Comparison of ENCODE assay signal across 8 mouse cellular contexts in genomic region chr4:68906417-68907210, GRCm38 (mm10). TPM values are rescaled to one million over a fixed set of nuclear protein-coding genes. Genes with fewer than 3 reads are reported as not detected.
DNase-seq lines count a peak whose midpoint lies in the region; ATAC-seq and TF ChIP-seq lines count a peak whose summit lies in the region.

No protein-coding gene starts in this region.

- H3K4me3 ChIP-seq in forebrain, embryonic 14.5 days (ENCODE audit: low read depth, low read length) = no peak overlapping the region
- H3K4me3 ChIP-seq in forebrain, embryonic 10.5 days = no peak overlapping the region
- 0 out of 2 replicates have a peak overlapping the region, but pooled peaks have one; percentile 6 for H3K4me3 ChIP-seq in lung, embryonic 14.5 days (ENCODE audit: low read depth, low read length)

- H3K27ac ChIP-seq in forebrain, embryonic 14.5 days (ENCODE audit: low read depth, low read length) = no peak overlapping the region
- H3K27ac ChIP-seq in forebrain, embryonic 10.5 days = no peak overlapping the region
- peak overlapping the region; percentile 87 for H3K27ac ChIP-seq in lung, embryonic 14.5 days (ENCODE audit: low read depth)

- no peak for TF ChIP-seq POLR2A in brain, embryonic 14.5 days (IDR thresholded peaks at IDR 0.05; ENCODE audit: borderline replicate concordance, extremely low read depth, insufficient read depth, insufficient read length, poor library complexity, severe bottlenecking)

- no peaks in the 10 kb centered on the region for H3K27me3 ChIP-seq in forebrain, embryonic 14.5 days (replicated peaks; ENCODE audit: control insufficient read depth, insufficient read depth, low read length)
- H3K27me3 ChIP-seq in forebrain, embryonic 10.5 days (ENCODE audit: poor library complexity, severe bottlenecking) = no peaks in the 10 kb centered on the region
- no peaks in the 10 kb centered on the region for H3K27me3 ChIP-seq in lung, embryonic 14.5 days (ENCODE audit: insufficient read depth, low read length)

- H3K4me1 ChIP-seq in forebrain, embryonic 14.5 days (ENCODE audit: control insufficient read depth, insufficient read depth, low read length) = no peaks in the 10 kb centered on the region
- no peaks in the 10 kb centered on the region for H3K4me1 ChIP-seq in forebrain, embryonic 10.5 days
- no peaks in the 10 kb centered on the region for H3K4me1 ChIP-seq in lung, embryonic 14.5 days (ENCODE audit: insufficient read depth)

- WGBS in forebrain, embryonic 14.5 days = 59% methylated on average over 11 of the region's 11 CpGs
- WGBS in forebrain, embryonic 10.5 days = 87% methylated on average over 11 of the region's 11 CpGs
- WGBS in lung, embryonic 14.5 days = 31% methylated on average over 11 of the region's 11 CpGs

- no peak overlapping the region for H3K9ac ChIP-seq in forebrain, embryonic 14.5 days (ENCODE audit: low read length)
- H3K9ac ChIP-seq in lung, embryonic 14.5 days = no peak overlapping the region

- H3K36me3 ChIP-seq in forebrain, embryonic 14.5 days (ENCODE audit: control insufficient read depth, insufficient read depth, low read length) = no peaks in the 10 kb centered on the region
- no peaks in the 10 kb centered on the region for H3K36me3 ChIP-seq in forebrain, embryonic 10.5 days (replicated peaks)
- no peaks in the 10 kb centered on the region for H3K36me3 ChIP-seq in lung, embryonic 14.5 days (ENCODE audit: insufficient read depth)

- ATAC-seq in forebrain, embryonic 14.5 days = peak; percentile 67
- peak; percentile 97 for ATAC-seq in lung, embryonic 14.5 days (ENCODE audit: insufficient read depth)

- no peak overlapping the region for H3K4me2 ChIP-seq in forebrain, embryonic 14.5 days (ENCODE audit: low read length)
- peak overlapping the region; percentile 43 for H3K4me2 ChIP-seq in lung, embryonic 14.5 days

- no peaks in the 10 kb centered on the region for H3K9me3 ChIP-seq in forebrain, embryonic 14.5 days (replicated peaks; ENCODE audit: control insufficient read depth, low read length)
- no peaks in the 10 kb centered on the region for H3K9me3 ChIP-seq in forebrain, embryonic 10.5 days
- no peaks in the 10 kb centered on the region for H3K9me3 ChIP-seq in lung, embryonic 14.5 days (ENCODE audit: low read depth, low read length)

- TF ChIP-seq CTCF in brain, embryonic 14.5 days (IDR thresholded peaks at IDR 0.05; ENCODE audit: borderline replicate concordance, extremely low read depth, insufficient read depth, insufficient read length) = no peak
- no peak for TF ChIP-seq CTCF in lung, embryonic 14.5 days (IDR thresholded peaks at IDR 0.05; ENCODE audit: low read depth)

- peak; percentile 30 for DNase-seq in forebrain, embryonic 14.5 days (ENCODE audit: low spot score)
- no peak for DNase-seq in forebrain, embryonic 10.5 days (ENCODE audit: extremely low spot score, low spot score)
- peak; percentile 57 for DNase-seq in brain, embryonic 14.5 days (ENCODE audit: low read depth)
- DNase-seq in heart, postnatal 4 days = peak; percentile 4
- DNase-seq in lung, embryonic 14.5 days = peak; percentile 89
- peak; percentile 88 for DNase-seq in telencephalon, adult 2 months (ENCODE audit: low read depth, low spot score)
- no peak for DNase-seq in kidney, adult 11 months
- DNase-seq in adrenal gland, postnatal 10 days = no peak

RNA-seq across cellular contexts. Expression of gene Brinp1, which starts 47.6 kb away (rescaled TPM):
- 22.3 and 30.8 TPM in 2 replicates for polyA plus RNA-seq in forebrain, embryonic 14.5 days (2014; fragmentation: Nextera tagmentation; extraction: Ambion mirVana)
- polyA plus RNA-seq in forebrain, embryonic 10.5 days (2016; fragmentation: Nextera tagmentation; extraction: Ambion mirVana) = 0.81 and 1.3 TPM in 2 replicates
- 13.6 and 36.0 TPM in 2 replicates for polyA plus RNA-seq in brain, embryonic 14.5 days (2012; rRNA removed)
- under 1 TPM; 0.31 to 0.54 TPM for total RNA-seq in heart, postnatal 4 days (2021)
- 16.5 and 16.8 TPM in 2 replicates for polyA plus RNA-seq in lung, embryonic 14.5 days (2014; fragmentation: Nextera tagmentation; extraction: Ambion mirVana)
- total RNA-seq in adrenal gland, postnatal 10 days (2021) = 1 to 10 TPM; 2.3 to 4.4 TPM

Comparison
In these comparisons a context has a peak if more than half of its experiments do, and no peak if none do; other contexts are left out.
1. DNase-seq: peak in forebrain, embryonic 14.5 days (single experiment), brain, embryonic 14.5 days (single experiment), heart, postnatal 4 days (single experiment), lung, embryonic 14.5 days (single experiment) and telencephalon, adult 2 months (single experiment); none in forebrain, embryonic 10.5 days (single experiment), kidney, adult 11 months (single experiment) and adrenal gland, postnatal 10 days (single experiment).